Mouse (Mus musculus) skeletal muscle tissue, adult 2 months (tissue): ENCODE data around the gene Dlg2.

ENCODE experiments used
- DNase-seq: peaks from one replicate; pipeline ENCODE4 v3.0.0-alpha.2; 2012; ENCODE audit warnings: low read depth, low spot score

The Dlg2 gene

GRCm38 (mm10) chr7:92264325-92264724, 1787.9 kb downstream of the Dlg2 start:
- no peak for DNase-seq

- DNase-seq, result no peak
Observed at GRCm38 (mm10) chr7:92264964-92265363, 1788.5 kb downstream of the Dlg2 start.

DNA sequence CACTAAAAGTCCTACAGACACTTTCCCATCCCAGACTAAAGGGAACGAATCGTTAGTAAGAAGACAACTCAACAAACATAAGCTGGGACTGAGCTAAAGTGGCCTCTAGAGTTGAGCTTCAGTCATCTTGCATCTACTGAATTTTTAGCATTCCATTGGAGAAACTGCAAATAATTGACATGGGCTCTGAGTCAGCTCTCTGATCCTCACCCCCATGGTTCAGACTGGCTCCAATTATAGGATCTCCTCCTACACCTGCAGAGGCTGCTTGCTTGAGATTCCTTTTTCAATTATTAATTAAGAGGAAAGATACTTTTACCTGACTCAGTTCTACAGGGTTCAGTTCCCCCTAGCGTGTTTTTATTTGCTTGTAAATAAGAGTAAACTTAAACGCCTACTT, 1798.9 kb downstream of the Dlg2 start:
- no peak for DNase-seq

DNA sequence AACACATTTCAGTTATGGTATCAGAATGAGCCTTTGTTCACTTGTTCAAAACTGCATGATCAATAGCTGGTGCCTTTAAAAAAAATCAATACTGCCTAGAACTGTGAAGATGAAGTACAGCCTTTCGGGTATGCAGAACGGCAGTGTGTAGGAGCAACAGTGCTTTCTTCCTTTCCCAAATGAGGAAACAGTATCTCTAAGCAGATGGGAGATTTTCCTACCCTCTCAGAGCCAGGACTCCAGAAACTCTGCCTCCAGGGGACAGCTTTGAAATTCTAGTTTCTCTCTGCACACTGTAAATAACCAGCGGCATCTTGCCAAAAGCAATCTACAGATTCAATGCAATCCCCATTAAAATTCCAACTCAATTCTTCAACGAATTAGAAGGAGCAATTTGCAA, 1801.2 kb downstream of the Dlg2 start:
- no peak for DNase-seq

DNA sequence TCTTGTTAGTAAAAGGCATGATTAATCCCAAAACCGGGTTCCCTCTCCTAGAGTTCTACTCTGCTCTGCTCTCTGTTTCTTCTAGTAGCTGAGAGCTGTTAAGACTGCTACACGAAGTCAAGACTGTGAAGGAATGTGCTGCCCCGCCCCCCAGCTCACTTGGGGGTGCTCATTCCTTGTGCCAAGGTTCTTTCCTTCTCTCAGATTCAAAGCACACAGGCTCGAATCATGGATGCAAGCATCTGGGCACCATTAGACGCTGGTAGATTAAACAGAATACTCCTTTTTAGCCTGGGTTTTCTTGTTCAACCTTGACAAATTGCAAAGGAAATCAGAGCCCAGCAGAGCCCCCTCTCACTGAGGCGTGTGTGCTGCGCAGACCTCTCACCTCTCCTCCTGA, 1804.5 kb downstream of the Dlg2 start:
- DNase-seq, result no peak

- no peak for DNase-seq
Observed at GRCm38 (mm10) chr7:92287058-92287457, 1810.6 kb downstream of the Dlg2 start.

DNA sequence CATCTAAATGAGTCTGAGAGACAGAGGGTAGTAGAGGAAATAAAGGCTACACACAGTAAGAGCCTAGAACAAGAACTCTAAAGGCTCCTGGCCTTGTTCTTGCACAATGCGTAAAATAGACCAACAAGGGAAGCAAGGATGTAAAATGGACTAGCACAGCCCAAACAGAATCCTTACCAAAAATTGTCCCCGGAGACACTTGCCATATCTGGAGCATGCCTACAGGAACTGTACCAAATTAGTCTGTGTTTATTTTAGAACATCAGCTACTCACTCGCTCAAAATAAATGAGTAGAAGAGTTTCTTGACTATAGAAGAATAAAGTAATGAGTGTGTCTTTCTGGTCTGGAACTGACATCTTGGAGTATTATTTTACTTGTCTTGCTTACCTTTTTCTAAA, 1812.3 kb downstream of the Dlg2 start:
- no peak for DNase-seq

- no peak for DNase-seq
Observed at GRCm38 (mm10) chr7:92292918-92293518, 1816.5 kb downstream of the Dlg2 start.

- no peak for DNase-seq
Observed at GRCm38 (mm10) chr7:92301046-92301445, 1824.6 kb downstream of the Dlg2 start.

- no peak for DNase-seq
Observed at GRCm38 (mm10) chr7:92307634-92308033, 1831.2 kb downstream of the Dlg2 start.

GRCm38 (mm10) chr7:92308168-92308567, 1831.7 kb downstream of the Dlg2 start:
- no peak for DNase-seq

- DNase-seq, result no peak
Observed at GRCm38 (mm10) chr7:92316389-92316788, 1839.9 kb downstream of the Dlg2 start.

DNA sequence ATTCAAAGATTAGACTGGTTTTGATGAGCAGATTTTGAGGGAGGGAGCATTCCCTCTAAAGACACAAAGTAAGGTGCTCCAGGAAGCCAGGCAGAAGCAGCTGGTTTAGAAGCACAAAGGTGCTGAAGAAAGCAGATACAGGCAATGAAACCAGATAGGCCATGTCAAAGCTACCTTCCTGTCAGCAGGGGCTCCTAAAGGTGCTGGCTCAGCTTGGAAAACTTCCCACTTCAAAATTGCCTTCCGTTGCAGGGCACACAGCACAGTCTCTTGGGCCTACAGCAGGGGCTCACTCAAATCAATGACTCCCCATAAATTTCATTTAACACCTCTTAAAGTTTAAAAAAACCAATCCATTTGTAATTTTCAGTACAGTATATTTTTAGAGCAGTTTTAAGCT, 1843.0 kb downstream of the Dlg2 start:
- no peak for DNase-seq

- no peak for DNase-seq
Observed at GRCm38 (mm10) chr7:92320181-92320580, 1843.7 kb downstream of the Dlg2 start.

GRCm38 (mm10) chr7:92321786-92322185, 1845.3 kb downstream of the Dlg2 start:
- no peak for DNase-seq

GRCm38 (mm10) chr7:92322342-92323069, 1846.0 kb downstream of the Dlg2 start:
- no peak for DNase-seq

DNA sequence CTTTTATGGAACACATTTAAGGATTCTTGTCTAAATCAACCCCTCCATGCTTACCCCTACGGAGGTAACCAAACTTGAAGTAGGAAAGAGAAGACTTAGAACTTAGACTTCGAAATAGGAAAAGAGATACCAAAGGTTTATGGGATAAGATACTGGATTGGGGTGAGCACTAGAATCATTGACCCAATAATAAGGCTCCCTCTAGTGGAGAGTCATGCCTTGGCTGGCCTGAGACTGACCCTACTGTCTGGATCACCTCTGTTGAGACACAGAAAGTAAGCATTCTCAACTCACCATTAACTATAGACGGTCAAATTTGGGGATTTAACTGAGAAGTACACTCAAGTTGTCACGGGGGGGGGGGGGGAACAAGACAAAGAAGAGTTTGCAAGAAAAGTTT, 1847.2 kb downstream of the Dlg2 start:
- peak; percentile 3 for DNase-seq

DNA sequence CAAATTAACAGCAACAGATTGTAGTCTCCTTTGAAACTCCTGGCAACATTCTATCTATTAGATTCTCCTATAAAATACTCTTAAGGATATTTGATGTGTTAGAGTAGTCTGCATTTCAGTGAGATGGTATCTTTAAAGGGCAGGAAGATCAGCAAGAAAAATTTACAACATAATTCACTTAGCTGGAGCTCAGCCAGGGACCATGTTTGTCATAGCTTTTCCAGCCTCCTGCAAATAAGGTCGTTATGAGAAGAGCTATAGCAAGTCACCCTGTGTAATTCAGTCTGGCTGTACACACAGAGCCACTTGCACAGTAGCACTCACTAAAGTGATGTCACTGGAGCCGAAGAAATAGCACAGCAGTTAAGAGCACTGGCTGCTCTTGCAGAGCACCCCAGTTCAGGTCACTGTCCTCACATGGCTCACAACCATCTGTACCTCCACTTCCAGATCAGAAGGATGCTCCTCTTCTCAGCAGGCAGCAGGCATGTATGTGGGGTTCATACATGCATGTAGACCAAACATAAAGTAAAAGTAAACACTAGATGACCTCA, 1850.9 kb downstream of the Dlg2 start:
- DNase-seq, result no peak

DNA sequence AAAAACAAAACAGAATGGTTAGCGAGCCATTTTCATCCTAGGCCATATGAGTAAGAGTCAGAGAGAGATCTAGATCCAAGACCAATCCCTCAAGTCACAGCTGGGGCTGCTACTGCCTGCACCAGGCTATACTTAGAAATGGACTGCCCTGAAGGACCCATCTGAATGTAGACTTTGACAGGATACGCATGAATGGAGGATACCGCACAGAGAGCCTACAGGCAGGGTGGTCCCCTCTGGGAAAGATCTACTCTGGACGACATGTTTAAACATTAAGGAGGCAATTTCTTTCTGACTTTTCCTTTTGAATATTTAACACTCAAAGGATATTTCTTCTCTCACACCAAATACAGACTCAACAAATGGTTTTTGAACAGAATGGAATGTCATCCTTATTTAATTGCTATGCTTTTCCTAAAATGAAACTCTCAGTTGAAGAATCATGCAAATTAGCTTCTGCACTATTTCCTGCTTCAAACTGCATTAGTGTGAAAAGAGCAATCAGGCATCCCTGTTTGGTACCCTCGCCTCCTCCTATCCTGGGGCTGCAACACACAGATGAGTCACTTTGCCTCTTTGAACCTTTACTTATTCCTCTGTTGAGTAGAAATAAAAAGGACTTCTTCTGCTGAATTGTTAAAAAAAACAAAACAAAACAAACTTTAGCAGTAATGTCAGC, 1856.9 kb downstream of the Dlg2 start:
- DNase-seq, result no peak

DNA sequence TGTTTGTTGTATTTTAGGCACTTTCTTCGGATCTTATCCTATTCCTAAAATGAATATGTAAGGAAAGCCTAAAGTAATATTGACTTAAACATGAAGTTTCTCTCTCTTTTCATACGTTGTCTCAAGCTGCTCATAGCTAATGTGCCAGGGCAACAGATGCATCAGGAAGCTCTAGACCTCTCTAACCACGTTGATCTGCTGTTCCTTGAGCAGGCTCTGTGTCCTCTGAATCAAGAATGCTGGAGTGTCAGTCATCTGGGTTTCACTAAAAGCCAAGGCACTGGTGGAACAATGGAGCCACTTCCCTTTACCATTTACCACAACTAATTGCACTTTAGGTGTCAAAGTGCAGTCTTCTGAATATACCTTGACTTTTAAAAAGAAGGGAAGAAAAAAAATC, 1880.1 kb downstream of the Dlg2 start:
- no peak for DNase-seq

DNA sequence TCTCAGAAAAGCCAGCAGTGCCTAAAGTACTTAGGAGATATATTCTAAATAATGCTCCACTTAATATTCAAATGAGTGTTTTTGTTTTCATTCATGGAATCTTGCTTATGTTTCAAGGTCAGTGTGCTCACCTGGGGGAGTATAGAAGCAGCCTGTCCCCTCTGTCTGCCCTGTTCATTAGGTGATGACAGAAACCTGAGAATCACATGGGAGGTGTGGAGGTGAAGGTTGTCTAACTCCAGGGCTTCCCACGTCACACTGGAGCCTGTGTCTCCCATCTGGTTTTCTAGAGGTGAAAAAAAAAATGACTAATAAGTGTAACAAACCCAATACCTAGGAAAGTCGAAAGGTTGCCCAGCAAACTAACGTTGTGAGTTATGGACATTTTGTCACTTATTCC, 1886.9 kb downstream of the Dlg2 start:
- DNase-seq, result no peak

- DNase-seq, result no peak
Observed at GRCm38 (mm10) chr7:92363800-92364199, 1887.3 kb downstream of the Dlg2 start.

DNA sequence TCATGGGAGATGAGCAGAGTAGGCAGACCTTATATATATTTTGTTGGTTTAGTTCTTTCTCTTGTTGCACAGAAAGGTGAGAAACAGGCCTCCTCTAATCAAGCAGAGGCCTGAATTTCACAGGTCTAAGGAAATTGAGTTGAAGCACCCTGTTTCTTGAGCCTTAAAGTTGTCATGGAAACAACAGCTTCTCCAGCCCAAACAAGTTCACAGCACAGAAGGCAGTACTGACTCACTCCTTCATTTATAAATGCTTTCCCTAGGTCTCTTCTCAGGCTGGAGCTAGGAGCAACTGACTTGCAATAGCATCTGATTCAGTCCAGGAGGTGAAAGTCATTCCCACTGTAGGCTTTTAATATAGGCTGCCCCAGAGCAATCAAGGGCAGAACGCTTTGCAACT, 1890.6 kb downstream of the Dlg2 start:
- DNase-seq, result no peak
